Mouse (Mus musculus): Measurements from ENCODE around the gene Nos3. TPM values are rescaled to one million over a fixed set of nuclear protein-coding genes. Genes with fewer than 3 reads are reported as not detected.

The Nos3 gene
- polyA plus RNA-seq, 1 experiment from 2014 or later, result 26.5 TPM

GRCm38 (mm10) chr5:24364963-24365362 is 353 bp downstream of the Nos3 start:
- H3K9ac ChIP-seq (replicated peaks; ENCODE audit: low read depth), result no peak overlapping the region
- no peak for TF ChIP-seq EP300 (IDR thresholded peaks at IDR 0.05)
- TF ChIP-seq CTCF (IDR thresholded peaks at IDR 0.05), result no peak
- no peaks in the 10 kb centered on the region for H3K9me3 ChIP-seq (ENCODE audit: low read length)
- no peak for ATAC-seq
- WGBS, result 77% methylated on average over 10 of the region's 10 CpGs
- H3K27me3 ChIP-seq (replicated peaks; ENCODE audit: insufficient read depth, low read length), result no peaks in the 10 kb centered on the region
- H3K36me3 ChIP-seq (ENCODE audit: insufficient read depth, low read length), result no peaks in the 10 kb centered on the region
- peak overlapping the region; percentile 21 for H3K4me3 ChIP-seq (ENCODE audit: low read depth, low read length)
- peak overlapping the region; percentile 74 for H3K27ac ChIP-seq (ENCODE audit: low read length)
- H3K4me2 ChIP-seq (replicated peaks; ENCODE audit: low read depth, low read length), result peak overlapping the region; percentile 50
- no peak for DNase-seq (ENCODE audit: low spot score)
- H3K4me1 ChIP-seq (ENCODE audit: insufficient read depth, low read depth, low read length), result 0 out of 2 replicates have a peak, but pooled peaks cover 2% of the 10 kb centered on the region

- peak overlapping the region; percentile 21 for H3K4me3 ChIP-seq (ENCODE audit: low read depth, low read length)
- H3K9me3 ChIP-seq (ENCODE audit: low read length), result no peaks in the 10 kb centered on the region
- no peaks in the 10 kb centered on the region for H3K36me3 ChIP-seq (ENCODE audit: insufficient read depth, low read length)
- peak overlapping the region; percentile 74 for H3K27ac ChIP-seq (ENCODE audit: low read length)
- H3K4me2 ChIP-seq (replicated peaks; ENCODE audit: low read depth, low read length), result peak overlapping the region; percentile 50
- no peaks in the 10 kb centered on the region for H3K27me3 ChIP-seq (replicated peaks; ENCODE audit: insufficient read depth, low read length)
- 0 out of 2 replicates have a peak, but pooled peaks cover under 1% of the 10 kb centered on the region for H3K4me1 ChIP-seq (ENCODE audit: insufficient read depth, low read depth, low read length)
- no peak overlapping the region for H3K9ac ChIP-seq (replicated peaks; ENCODE audit: low read depth)
- peak; percentile 11; the same call in 1 of the 2 replicates for ATAC-seq
- TF ChIP-seq CTCF (IDR thresholded peaks at IDR 0.05) (no peak), EP300 (IDR thresholded peaks at IDR 0.05) (no peak)
- DNase-seq (ENCODE audit: low spot score), result peak; percentile 39
- WGBS, result 15% methylated on average over 4 of the region's 5 CpGs
Observed at GRCm38 (mm10) chr5:24365528-24365927, 918 bp downstream of the Nos3 start.

- H3K9ac ChIP-seq (replicated peaks; ENCODE audit: low read depth), result no peak overlapping the region
Observed at GRCm38 (mm10) chr5:24366426-24366825, 1.8 kb downstream of the Nos3 start.

GRCm38 (mm10) chr5:24369767-24370166 is 5.2 kb downstream of the Nos3 start:
- Histone ChIP-seq H3K4me1 (ENCODE audit: insufficient read depth, low read depth, low read length) (no peaks in the 10 kb centered on the region), H3K36me3 (ENCODE audit: insufficient read depth, low read length) (no peaks in the 10 kb centered on the region), H3K9ac (replicated peaks; ENCODE audit: low read depth) (no peak overlapping the region), H3K4me2 (replicated peaks; ENCODE audit: low read depth, low read length) (no peak overlapping the region), H3K4me3 (ENCODE audit: low read depth, low read length) (no peak overlapping the region), H3K27me3 (replicated peaks; ENCODE audit: insufficient read depth, low read length) (no peaks in the 10 kb centered on the region), H3K27ac (ENCODE audit: low read length) (no peak overlapping the region), H3K9me3 (ENCODE audit: low read length) (no peaks in the 10 kb centered on the region)
- DNase-seq (ENCODE audit: low spot score), result no peak
- WGBS, result 80% methylated on average over 9 of the region's 9 CpGs
- no peak for TF ChIP-seq EP300 (IDR thresholded peaks at IDR 0.05)
- no peak for TF ChIP-seq CTCF (IDR thresholded peaks at IDR 0.05)
- ATAC-seq, result no peak

More at GRCm38 (mm10) chr5:24366426-24366825, 1.8 kb downstream of the Nos3 start:
- ATAC-seq, result no peak
- Histone ChIP-seq H3K4me1 (ENCODE audit: insufficient read depth, low read depth, low read length) (no peaks in the 10 kb centered on the region), H3K27me3 (replicated peaks; ENCODE audit: insufficient read depth, low read length) (no peaks in the 10 kb centered on the region), H3K4me3 (ENCODE audit: low read depth, low read length) (no peak overlapping the region), H3K4me2 (replicated peaks; ENCODE audit: low read depth, low read length) (peak overlapping the region; percentile 50; the same call in 1 of the 2 replicates), H3K27ac (ENCODE audit: low read length) (no peak overlapping the region), H3K9me3 (ENCODE audit: low read length) (no peaks in the 10 kb centered on the region), H3K36me3 (ENCODE audit: insufficient read depth, low read length) (no peaks in the 10 kb centered on the region)
- DNase-seq (ENCODE audit: low spot score), result no peak
- 79% methylated on average over 9 of the region's 9 CpGs for WGBS
- TF ChIP-seq CTCF (IDR thresholded peaks at IDR 0.05) (no peak), EP300 (IDR thresholded peaks at IDR 0.05) (no peak)

- Histone ChIP-seq H3K4me2 (replicated peaks; ENCODE audit: low read depth, low read length) (no peak overlapping the region), H3K4me1 (ENCODE audit: insufficient read depth, low read depth, low read length) (no peaks in the 10 kb centered on the region), H3K4me3 (ENCODE audit: low read depth, low read length) (no peak overlapping the region), H3K9ac (replicated peaks; ENCODE audit: low read depth) (no peak overlapping the region), H3K27ac (ENCODE audit: low read length) (no peak overlapping the region), H3K27me3 (replicated peaks; ENCODE audit: insufficient read depth, low read length) (no peaks in the 10 kb centered on the region), H3K9me3 (ENCODE audit: low read length) (no peaks in the 10 kb centered on the region), H3K36me3 (ENCODE audit: insufficient read depth, low read length) (no peaks in the 10 kb centered on the region)
- 87% methylated on average over 5 of the region's 5 CpGs for WGBS
- no peak for TF ChIP-seq CTCF (IDR thresholded peaks at IDR 0.05)
- no peak for TF ChIP-seq EP300 (IDR thresholded peaks at IDR 0.05)
- ATAC-seq, result no peak
- no peak for DNase-seq (ENCODE audit: low spot score)
Observed at GRCm38 (mm10) chr5:24373807-24374206, 9.2 kb downstream of the Nos3 start.

GRCm38 (mm10) chr5:24374216-24374615 is 9.6 kb downstream of the Nos3 start:
- no peak overlapping the region for H3K9ac ChIP-seq (replicated peaks; ENCODE audit: low read depth)
- DNase-seq (ENCODE audit: low spot score), result peak; percentile 39

More at GRCm38 (mm10) chr5:24374216-24374615, 9.6 kb downstream of the Nos3 start:
- no peaks in the 10 kb centered on the region for H3K9me3 ChIP-seq (ENCODE audit: low read length)
- ATAC-seq, result no peak
- H3K27ac ChIP-seq (ENCODE audit: low read length), result no peak overlapping the region
- H3K4me1 ChIP-seq (ENCODE audit: insufficient read depth, low read depth, low read length), result no peaks in the 10 kb centered on the region
- H3K4me3 ChIP-seq (ENCODE audit: low read depth, low read length), result no peak overlapping the region
- H3K27me3 ChIP-seq (replicated peaks; ENCODE audit: insufficient read depth, low read length), result no peaks in the 10 kb centered on the region
- no peak overlapping the region for H3K4me2 ChIP-seq (replicated peaks; ENCODE audit: low read depth, low read length)
- TF ChIP-seq CTCF (IDR thresholded peaks at IDR 0.05) (no peak), EP300 (IDR thresholded peaks at IDR 0.05) (no peak)
- no peaks in the 10 kb centered on the region for H3K36me3 ChIP-seq (ENCODE audit: insufficient read depth, low read length)
- 33% methylated on average over 6 of the region's 6 CpGs for WGBS
